Mouse (Mus musculus) lung, embryonic 14.5 days (tissue): Measurements from ENCODE around the gene Pde2a. TPM values are rescaled to one million over a fixed set of nuclear protein-coding genes. Genes with fewer than 3 reads are reported as not detected.

Experiments used
- ATAC-seq: fragments of 200-750 bp; cut with Nextera tagmentation; 2 replicates; pipeline ENCODE4 v1.8.0; 2017; ENCODE audit warnings: mild to moderate bottlenecking, moderate TSS enrichment, moderate library complexity; ENCODE audit not compliant: insufficient read depth
- DNase-seq: peaks from one replicate; pipeline ENCODE4 v3.0.0-alpha.2; 2015
- H3K27ac ChIP-seq: fragments of 300-500 bp; sonication (generic); 2 replicates; pipeline ENCODE4 v1.5.1; 2014; ENCODE audit warnings: low read depth, mild to moderate bottlenecking, moderate library complexity
- H3K27me3 ChIP-seq: fragments of 300-500 bp; sonication (generic); 2 replicates; pipeline ENCODE4 v1.6.1; 2014; ENCODE audit warnings: low read length, control low read depth; ENCODE audit not compliant: insufficient read depth
- H3K36me3 ChIP-seq: fragments of 300-500 bp; sonication (generic); 2 replicates; pipeline ENCODE4 v1.6.1; 2014; ENCODE audit warnings: control low read depth; ENCODE audit not compliant: insufficient read depth
- H3K4me1 ChIP-seq: fragments of 300-500 bp; sonication (generic); 2 replicates; pipeline ENCODE4 v1.6.1; 2014; ENCODE audit warnings: antibody characterized with exemption, control low read depth; ENCODE audit not compliant: insufficient read depth
- H3K4me2 ChIP-seq: fragments of 300-500 bp; sonication (generic); 2 replicates; pipeline ENCODE4 v1.6.1; 2014; ENCODE audit warnings: mild to moderate bottlenecking
- H3K4me3 ChIP-seq: fragments of 300-500 bp; sonication (generic); 2 replicates; pipeline ENCODE4 v1.5.1; 2014; ENCODE audit warnings: low read depth, low read length
- H3K9ac ChIP-seq: fragments of 300-500 bp; sonication (generic); 2 replicates; pipeline ENCODE4 v1.6.1; 2014
- H3K9me3 ChIP-seq: fragments of 300-500 bp; sonication (generic); 2 replicates; pipeline ENCODE4 v1.6.1; 2016; ENCODE audit warnings: low read depth, low read length, control low read depth
- CTCF ChIP-seq: IDR thresholded peaks from 2 replicates; pipeline ENCODE4 v1.5.1; 2016; ENCODE audit warnings: antibody characterized with exemption, low read depth
- WGBS: fragments of 180-500 bp; shearing (Covaris S2); extraction: QIAGEN DNeasy Blood & Tissue Kit; methylation state at CpG from one replicate; pipeline ENCODE4 v1.1.7; 2014; 5-methylcytosine and 5-hydroxymethylcytosine counted together
- polyA plus RNA-seq: library from polyadenylated mRNA; unstranded; fragments of >200 nt; fragmentation: Nextera tagmentation; extraction: Ambion mirVana; gene quantifications from 2 replicates; pipeline ENCODE4 v1.2.1, GENCODE M21; 2014

The Pde2a gene
- polyA plus RNA-seq, 1 experiment from 2014 or later = 29.3 TPM

DNA sequence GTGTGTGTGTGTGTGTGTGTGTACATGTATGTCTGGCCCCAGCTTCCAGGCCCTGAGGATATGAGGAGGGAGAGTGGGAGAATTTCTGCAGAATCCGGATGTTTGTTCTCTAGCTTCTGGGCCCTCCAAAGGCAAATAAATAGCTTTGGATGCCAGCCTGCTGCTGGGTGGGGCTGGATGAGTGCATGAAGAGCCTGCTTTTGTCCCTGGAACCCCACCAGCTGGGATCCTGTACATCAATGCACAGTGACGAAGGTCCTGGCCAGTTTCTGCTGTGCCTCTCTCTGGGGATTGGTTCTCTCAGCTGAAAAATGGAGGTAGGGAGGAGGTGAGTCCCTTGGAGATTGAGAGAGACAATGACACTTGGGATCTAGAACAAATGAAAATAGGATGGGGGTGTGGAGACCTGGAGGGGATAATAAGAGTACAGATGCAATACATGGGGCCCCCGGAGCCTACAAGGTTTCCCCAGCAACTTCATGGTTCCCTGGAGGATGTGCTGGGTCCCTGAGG, 50.5 kb downstream of the Pde2a start:
- Histone ChIP-seq H3K27me3 (no peaks in the 10 kb centered on the region), H3K4me2 (no peak overlapping the region), H3K4me3 (no peak overlapping the region), H3K9me3 (no peaks in the 10 kb centered on the region), H3K27ac (no peak overlapping the region), H3K4me1 (0 out of 2 replicates have a peak, but pooled peaks cover 1% of the 10 kb centered on the region), H3K36me3 (no peaks in the 10 kb centered on the region), H3K9ac (no peak overlapping the region)
- no peak for TF ChIP-seq CTCF
- ATAC-seq = no peak
- DNase-seq = no peak
- 67% methylated on average over 3 of the region's 3 CpGs for WGBS

DNA sequence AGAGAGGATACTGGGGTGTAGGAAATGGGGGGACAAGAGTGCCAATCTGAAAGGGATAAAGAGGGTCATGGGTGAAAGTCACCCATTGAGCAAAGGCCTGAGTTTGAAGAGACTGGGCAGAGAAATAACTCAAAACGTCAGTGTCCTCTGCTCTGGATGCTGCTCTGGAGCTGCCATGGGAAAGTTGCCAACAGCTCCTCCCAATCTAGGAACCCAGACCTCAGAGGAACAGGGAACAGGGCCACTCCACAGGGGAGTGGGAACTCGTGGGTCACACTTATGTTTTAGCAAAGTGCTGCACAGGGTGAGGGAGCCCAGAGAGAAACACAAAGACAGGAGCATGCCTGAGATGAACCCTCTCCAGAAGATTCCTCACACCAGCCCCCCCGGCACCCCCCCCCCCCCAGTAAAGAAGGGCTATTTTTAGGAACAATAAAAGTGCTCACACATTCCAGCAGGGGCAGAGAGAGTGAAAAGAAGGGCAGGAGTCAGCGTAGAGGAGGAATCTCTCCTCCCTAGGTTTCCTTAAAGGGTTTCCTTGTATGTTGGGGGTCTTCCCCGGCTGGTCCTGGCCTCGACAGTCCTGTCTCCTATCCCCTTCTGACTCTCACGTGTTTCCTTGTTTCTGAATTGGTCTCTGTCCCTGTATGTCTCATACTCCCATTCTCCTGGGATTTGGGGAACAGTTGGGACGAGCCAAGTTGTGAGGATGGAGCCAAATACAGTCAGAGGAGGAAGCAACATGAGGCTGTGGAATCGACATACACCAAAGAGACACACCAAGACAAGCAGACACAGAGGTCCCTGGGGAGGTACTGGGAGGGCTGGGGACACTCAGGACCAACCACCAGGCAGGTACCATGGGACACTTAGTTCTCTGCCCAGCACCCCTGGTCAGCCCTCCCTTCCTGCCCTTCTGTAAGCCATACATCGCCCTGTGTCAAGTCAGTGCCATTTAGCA, 51.4 kb downstream of the Pde2a start:
- H3K36me3 ChIP-seq = no peaks in the 10 kb centered on the region
- TF ChIP-seq CTCF = no peak
- H3K27me3 ChIP-seq = no peaks in the 10 kb centered on the region
- H3K9ac ChIP-seq = no peak overlapping the region
- no peak overlapping the region for H3K4me3 ChIP-seq
- H3K4me2 ChIP-seq = no peak overlapping the region
- no peaks in the 10 kb centered on the region for H3K9me3 ChIP-seq
- no peak overlapping the region for H3K27ac ChIP-seq
- no peaks in the 10 kb centered on the region for H3K4me1 ChIP-seq
- 0 out of 2 replicates have a peak, but pooled peaks have one; percentile 52 for ATAC-seq
- WGBS = 37% methylated on average over 10 of the region's 10 CpGs
- DNase-seq = peak; percentile 39

- no peaks in the 10 kb centered on the region for H3K9me3 ChIP-seq
- H3K36me3 ChIP-seq = no peaks in the 10 kb centered on the region
- ATAC-seq (no peak), DNase-seq (no peak)
- no peaks in the 10 kb centered on the region for H3K4me1 ChIP-seq
- 65% methylated on average over 5 of the region's 5 CpGs for WGBS
- H3K4me2 ChIP-seq = no peak overlapping the region
- no peak overlapping the region for H3K9ac ChIP-seq
- H3K27ac ChIP-seq = no peak overlapping the region
- no peak overlapping the region for H3K4me3 ChIP-seq
- H3K27me3 ChIP-seq = no peaks in the 10 kb centered on the region
- TF ChIP-seq CTCF = no peak
Observed at GRCm38 (mm10) chr7:101474399-101474811, 52.9 kb downstream of the Pde2a start.

DNA sequence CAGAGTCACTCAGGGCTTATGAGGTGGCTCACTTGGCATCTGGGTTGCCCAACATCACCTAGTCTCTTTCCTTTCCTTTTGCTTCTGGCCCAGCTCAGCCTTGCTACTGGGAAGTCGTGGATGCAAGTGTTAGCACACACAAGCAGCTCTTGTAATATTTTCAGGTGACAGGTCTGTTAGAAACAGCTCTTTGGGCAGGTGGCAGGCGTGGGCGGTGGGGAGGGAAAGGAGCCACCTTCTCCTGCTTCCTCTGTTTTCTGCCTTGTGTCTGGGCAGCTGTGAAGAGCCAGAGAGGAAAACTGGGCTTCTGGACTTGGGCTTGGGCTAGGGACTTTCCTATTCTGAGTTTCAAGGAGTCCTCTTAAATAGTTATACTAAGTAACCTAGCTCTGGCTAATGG, 54.5 kb downstream of the Pde2a start:
- no peak for TF ChIP-seq CTCF
- no peak overlapping the region for H3K4me3 ChIP-seq
- H3K9ac ChIP-seq = no peak overlapping the region
- H3K36me3 ChIP-seq = no peaks in the 10 kb centered on the region
- no peaks in the 10 kb centered on the region for H3K27me3 ChIP-seq
- H3K4me2 ChIP-seq = no peak overlapping the region
- H3K4me1 ChIP-seq = no peaks in the 10 kb centered on the region
- DNase-seq (no peak), ATAC-seq (no peak)
- 71% methylated on average over 3 of the region's 3 CpGs for WGBS
- H3K9me3 ChIP-seq = no peaks in the 10 kb centered on the region
- H3K27ac ChIP-seq = no peak overlapping the region

GRCm38 (mm10) chr7:101476493-101476892, 55.0 kb downstream of the Pde2a start:
- ATAC-seq (no peak), DNase-seq (no peak)
- 48% methylated on average over 4 of the region's 4 CpGs for WGBS
- H3K27me3 ChIP-seq = no peaks in the 10 kb centered on the region
- no peak overlapping the region; the same call in 1 of the 2 replicates for H3K9ac ChIP-seq
- no peak overlapping the region for H3K27ac ChIP-seq
- H3K9me3 ChIP-seq = no peaks in the 10 kb centered on the region
- H3K4me3 ChIP-seq = no peak overlapping the region
- no peak overlapping the region for H3K4me2 ChIP-seq
- H3K4me1 ChIP-seq = no peaks in the 10 kb centered on the region
- no peak for TF ChIP-seq CTCF
- no peaks in the 10 kb centered on the region for H3K36me3 ChIP-seq

- Histone ChIP-seq H3K4me2 (no peak overlapping the region), H3K9ac (no peak overlapping the region), H3K27ac (no peak overlapping the region), H3K36me3 (no peaks in the 10 kb centered on the region), H3K9me3 (no peaks in the 10 kb centered on the region), H3K4me3 (no peak overlapping the region), H3K27me3 (no peaks in the 10 kb centered on the region), H3K4me1 (no peaks in the 10 kb centered on the region)
- no peak for TF ChIP-seq CTCF
- WGBS = 35% methylated on average over 5 of the region's 5 CpGs
- ATAC-seq (no peak), DNase-seq (peak; percentile 35)
Observed at GRCm38 (mm10) chr7:101477200-101477599, 55.7 kb downstream of the Pde2a start.

GRCm38 (mm10) chr7:101478099-101478498, 56.6 kb downstream of the Pde2a start:
- no peak for TF ChIP-seq CTCF
- WGBS = 65% methylated on average over 5 of the region's 5 CpGs
- Histone ChIP-seq H3K27ac (no peak overlapping the region), H3K27me3 (no peaks in the 10 kb centered on the region), H3K9me3 (no peaks in the 10 kb centered on the region), H3K9ac (no peak overlapping the region), H3K4me1 (no peaks in the 10 kb centered on the region), H3K4me3 (no peak overlapping the region), H3K36me3 (no peaks in the 10 kb centered on the region), H3K4me2 (no peak overlapping the region)
- DNase-seq = no peak
- no peak for ATAC-seq
